Mouse (Mus musculus): ENCODE results near the gene Cald1.

- TF ChIP-seq CTCF (IDR thresholded peaks at IDR 0.05; ENCODE audit: low read depth, low read length) (no peak), POLR2A (IDR thresholded peaks at IDR 0.05; ENCODE audit: extremely low read depth, insufficient read depth, low read length) (no peak)
Measured at GRCm38 (mm10) chr6:34640226-34640625, 41.9 kb downstream of the Cald1 start.
